Mouse (Mus musculus) kidney, adult 2 months (tissue): ENCODE measurements around the gene Tbx1. TPM values are rescaled to one million over a fixed set of nuclear protein-coding genes. Genes with fewer than 3 reads are reported as not detected.

ENCODE experiments used
- DNase-seq: peaks from one replicate; pipeline ENCODE4 v3.0.0; 2021
- H3K27ac ChIP-seq: fragments of 200-500 bp; 2 replicates; pipeline ENCODE4 v1.5.1; 2012; ENCODE audit warnings: low read depth, low read length, control low read depth, inconsistent platforms; ENCODE audit not compliant: insufficient read depth
- H3K27me3 ChIP-seq: fragments of 200-500 bp; replicated peaks from 2 replicates; pipeline ENCODE4 v1.6.1; 2012; ENCODE audit warnings: mild to moderate bottlenecking, moderate library complexity, low read length, inconsistent platforms; ENCODE audit not compliant: control insufficient read depth, insufficient read depth
- H3K36me3 ChIP-seq: fragments of 200-500 bp; 2 replicates; pipeline ENCODE4 v1.6.1; 2012; ENCODE audit warnings: mild to moderate bottlenecking, moderate library complexity, low read length, inconsistent platforms; ENCODE audit not compliant: control insufficient read depth, insufficient read depth
- H3K4me1 ChIP-seq: fragments of 200-500 bp; 2 replicates; pipeline ENCODE4 v1.6.1; 2011; ENCODE audit warnings: low read length; ENCODE audit not compliant: control insufficient read depth, insufficient read depth
- H3K4me3 ChIP-seq: fragments of 200-500 bp; 2 replicates; pipeline ENCODE4 v1.5.1; 2011; ENCODE audit warnings: mild to moderate bottlenecking, low read depth, low read length, control low read depth; ENCODE audit not compliant: insufficient read depth
- CTCF ChIP-seq: fragments of 200-500 bp; conservative IDR thresholded peaks from 2 replicates; pipeline ENCODE4 v1.5.1; 2011; ENCODE audit warnings: low read depth, mild to moderate bottlenecking, control low read depth, low read length, moderate library complexity, mixed read lengths; ENCODE audit not compliant: insufficient read depth, insufficient read length
- POLR2A ChIP-seq: fragments of 200-500 bp; IDR thresholded peaks from one replicate; pipeline ENCODE4 v1.6.1; 2011; ENCODE audit warnings: low read depth, low read length, control low read depth
- WGBS: fragments of 180-500 bp; shearing (Covaris S2); methylation state at CpG from one replicate; pipeline ENCODE4 v1.1.7; 2018; 5-methylcytosine and 5-hydroxymethylcytosine counted together
- polyA plus RNA-seq: library from polyadenylated mRNA; depleted of rRNA; stranded (reverse); fragments of >200 nt; gene quantifications from 2 replicates; pipeline ENCODE4 v1.2.3, GENCODE M21; 2012

Gene Tbx1
- polyA plus RNA-seq, 1 experiment, result 1.7 TPM

DNA sequence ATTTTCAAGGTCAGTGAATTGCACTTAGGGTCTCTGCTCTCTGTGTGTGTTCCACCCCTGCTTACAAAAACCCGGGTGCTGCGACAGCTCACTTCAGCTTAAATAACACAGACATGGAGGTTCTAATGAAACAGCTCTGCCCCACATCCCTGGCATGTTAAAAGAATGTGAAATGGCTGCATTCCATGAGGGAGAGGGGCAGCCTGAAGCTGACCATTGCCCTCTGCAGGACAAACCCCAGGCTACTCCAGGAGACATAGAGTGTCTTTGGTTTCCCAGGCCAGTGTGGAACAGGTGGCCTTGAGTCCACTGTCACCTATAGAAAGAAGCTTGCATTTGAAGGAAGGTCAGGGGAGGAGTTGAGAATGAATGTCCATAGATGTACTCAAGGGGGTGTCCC lies 10.1 kb downstream of the Tbx1 start:
- Histone ChIP-seq H3K36me3 (no peaks in the 10 kb centered on the region), H3K4me1 (no peaks in the 10 kb centered on the region), H3K4me3 (no peak overlapping the region), H3K27me3 (peaks cover 10% of the 10 kb centered on the region), H3K27ac (no peak overlapping the region)
- TF ChIP-seq POLR2A, result no peak
- TF ChIP-seq CTCF, result no peak
- no peak for DNase-seq
- 55% methylated on average over 2 of the region's 2 CpGs for WGBS

GRCm38 (mm10) chr16:18577599-18578160 lies 12.8 kb downstream of the Tbx1 start:
- WGBS, result 71% methylated on average over 5 of the region's 5 CpGs
- H3K27ac ChIP-seq, result no peak overlapping the region

GRCm38 (mm10) chr16:18577071-18577470 lies 13.4 kb downstream of the Tbx1 start:
- no peak overlapping the region for H3K27ac ChIP-seq
- no peaks in the 10 kb centered on the region for H3K36me3 ChIP-seq
- H3K4me3 ChIP-seq, result no peak overlapping the region
- TF ChIP-seq CTCF, result no peak
- TF ChIP-seq POLR2A, result no peak
- H3K27me3 ChIP-seq, result peaks cover 5% of the 10 kb centered on the region
- 42% methylated on average over 3 of the region's 3 CpGs for WGBS
- H3K4me1 ChIP-seq, result no peaks in the 10 kb centered on the region
- DNase-seq, result no peak

More at GRCm38 (mm10) chr16:18577599-18578160, 12.8 kb downstream of the Tbx1 start:
- no peak overlapping the region for H3K4me3 ChIP-seq
- TF ChIP-seq POLR2A, result no peak
- no peaks in the 10 kb centered on the region for H3K4me1 ChIP-seq
- DNase-seq, result no peak
- H3K27me3 ChIP-seq, result peaks cover 8% of the 10 kb centered on the region
- no peaks in the 10 kb centered on the region for H3K36me3 ChIP-seq

DNA sequence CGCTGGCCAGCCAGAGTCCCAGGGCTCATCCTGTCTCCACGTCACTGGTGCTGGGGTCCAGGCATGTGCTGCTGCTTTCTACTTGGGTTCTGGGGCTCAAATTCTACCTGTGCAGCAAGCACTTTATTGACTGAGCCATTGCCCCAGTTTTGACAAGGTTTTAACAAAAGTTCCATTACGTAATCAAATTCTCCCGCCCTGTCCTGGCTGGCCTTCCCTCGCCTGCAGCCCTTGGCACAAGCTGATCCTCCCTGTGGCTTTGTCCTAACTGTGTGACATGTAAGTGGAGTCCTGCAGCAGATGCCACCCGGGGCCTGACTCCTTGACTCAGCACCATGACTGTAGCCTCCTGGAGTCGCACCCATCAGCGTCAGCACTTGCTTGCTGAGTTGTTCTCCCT lies 16.3 kb downstream of the Tbx1 start:
- Histone ChIP-seq H3K4me3 (no peak overlapping the region), H3K4me1 (no peaks in the 10 kb centered on the region), H3K36me3 (no peaks in the 10 kb centered on the region), H3K27me3 (no peaks in the 10 kb centered on the region), H3K27ac (no peak overlapping the region)
- no peak for TF ChIP-seq CTCF
- no peak for TF ChIP-seq POLR2A
- no peak for DNase-seq
- WGBS, result 84% methylated on average over 8 of the region's 8 CpGs

- H3K27ac ChIP-seq, result no peak overlapping the region
- no peak for DNase-seq
- no peaks in the 10 kb centered on the region for H3K4me1 ChIP-seq
- H3K27me3 ChIP-seq, result no peaks in the 10 kb centered on the region
- 88% methylated on average over 7 of the region's 7 CpGs for WGBS
- no peaks in the 10 kb centered on the region for H3K36me3 ChIP-seq
- no peak for TF ChIP-seq CTCF
- TF ChIP-seq POLR2A, result no peak
- H3K4me3 ChIP-seq, result no peak overlapping the region
Measured at GRCm38 (mm10) chr16:18568599-18568998, 21.9 kb downstream of the Tbx1 start.

GRCm38 (mm10) chr16:18564472-18564871 lies 26.0 kb downstream of the Tbx1 start:
- TF ChIP-seq POLR2A, result no peak
- TF ChIP-seq CTCF, result no peak
- no peak overlapping the region for H3K4me3 ChIP-seq
- H3K27ac ChIP-seq, result no peak overlapping the region
- WGBS, result 78% methylated on average over 2 of the region's 2 CpGs
- H3K4me1 ChIP-seq, result no peaks in the 10 kb centered on the region
- no peaks in the 10 kb centered on the region for H3K27me3 ChIP-seq
- DNase-seq, result no peak
- H3K36me3 ChIP-seq, result no peaks in the 10 kb centered on the region

DNA sequence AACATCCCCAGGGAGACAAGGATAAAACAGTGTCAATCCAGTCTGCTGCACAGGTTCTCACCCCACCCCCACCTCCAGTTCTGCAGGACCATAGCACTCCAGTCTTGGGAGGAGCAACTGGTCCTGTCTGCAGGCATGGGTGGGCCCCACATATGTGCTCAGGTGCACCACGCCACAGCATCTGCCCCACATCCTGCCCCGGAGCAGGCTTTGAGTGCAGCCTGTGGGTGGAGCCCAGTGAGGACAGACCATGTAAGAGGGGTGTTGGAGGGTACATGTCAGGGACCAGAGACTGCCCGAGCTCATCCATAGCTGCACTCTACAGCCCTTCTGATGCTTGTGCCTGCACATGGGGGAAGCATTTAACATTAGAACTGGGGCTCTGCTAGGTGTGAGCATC lies 34.0 kb downstream of the Tbx1 start:
- no peak overlapping the region for H3K4me3 ChIP-seq
- no peaks in the 10 kb centered on the region for H3K4me1 ChIP-seq
- 92% methylated on average over 3 of the region's 3 CpGs for whole genome bisulfite sequencing
- DNase-seq, result no peak
- no peaks in the 10 kb centered on the region for H3K36me3 ChIP-seq
- H3K27ac ChIP-seq, result no peak overlapping the region
- no peak for TF ChIP-seq CTCF
- no peak for TF ChIP-seq POLR2A
- H3K27me3 ChIP-seq, result no peaks in the 10 kb centered on the region

GRCm38 (mm10) chr16:18555235-18555935 lies 35.1 kb downstream of the Tbx1 start:
- TF ChIP-seq CTCF, result no peak
- no peak for TF ChIP-seq POLR2A
- DNase-seq, result no peak
- no peaks in the 10 kb centered on the region for H3K27me3 ChIP-seq
- 80% methylated on average over 17 of the region's 17 CpGs for WGBS
- H3K4me3 ChIP-seq, result no peak overlapping the region
- no peaks in the 10 kb centered on the region for H3K36me3 ChIP-seq
- no peak overlapping the region for H3K27ac ChIP-seq
- H3K4me1 ChIP-seq, result no peaks in the 10 kb centered on the region
